Mouse (Mus musculus) hindbrain, embryonic 14.5 days (tissue): ENCODE data around the gene Cisd1. TPM values are rescaled to one million over a fixed set of nuclear protein-coding genes. Genes with fewer than 3 reads are reported as not detected.
A peak's percentile ranks its signal among the peaks of the same experiment; 100 is the strongest.

Experiments used
- ATAC-seq: fragments of 200-750 bp; cut with Nextera tagmentation; 2 replicates; pipeline ENCODE4 v1.8.0; 2017; ENCODE audit warnings: moderate number of reproducible peaks, mild to moderate bottlenecking, moderate TSS enrichment, moderate library complexity; ENCODE audit not compliant: low FRiP score
- DNase-seq: peaks from one replicate; pipeline ENCODE4 v3.0.0-alpha.2; 2015; ENCODE audit warnings: low spot score
- H3K27ac ChIP-seq: fragments of 300-500 bp; sonication (generic); 2 replicates; pipeline ENCODE4 v1.5.1; 2014; ENCODE audit warnings: mild to moderate bottlenecking, moderate library complexity
- H3K27me3 ChIP-seq: fragments of 300-500 bp; sonication (generic); 2 replicates; pipeline ENCODE4 v1.6.1; 2014; ENCODE audit warnings: mild to moderate bottlenecking, low read length, mixed read lengths; ENCODE audit not compliant: control insufficient read depth, insufficient read depth
- H3K36me3 ChIP-seq: fragments of 300-500 bp; sonication (generic); replicated peaks from 2 replicates; pipeline ENCODE4 v1.6.1; 2014; ENCODE audit not compliant: control insufficient read depth, insufficient read depth
- H3K4me1 ChIP-seq: fragments of 300-500 bp; sonication (generic); replicated peaks from 2 replicates; pipeline ENCODE4 v1.6.1; 2014; ENCODE audit warnings: antibody characterized with exemption, low read length, mixed read lengths; ENCODE audit not compliant: control insufficient read depth, insufficient read depth
- H3K4me2 ChIP-seq: fragments of 300-500 bp; sonication (generic); replicated peaks from 2 replicates; pipeline ENCODE4 v1.6.1; 2014; ENCODE audit warnings: mild to moderate bottlenecking, moderate library complexity
- H3K4me3 ChIP-seq: fragments of 300-500 bp; sonication (generic); replicated peaks from 2 replicates; pipeline ENCODE4 v1.5.1; 2014; ENCODE audit warnings: mild to moderate bottlenecking, low read length
- H3K9ac ChIP-seq: fragments of 300-500 bp; sonication (generic); 2 replicates; pipeline ENCODE4 v1.6.1; 2014
- H3K9me3 ChIP-seq: fragments of 300-500 bp; sonication (generic); 2 replicates; pipeline ENCODE4 v1.6.1; 2016; ENCODE audit warnings: low read length; ENCODE audit not compliant: control insufficient read depth
- WGBS: fragments of 180-500 bp; shearing (Covaris S2); extraction: QIAGEN DNeasy Blood & Tissue Kit; methylation state at CpG from one replicate; pipeline ENCODE4 v1.1.7; 2014; 5-methylcytosine and 5-hydroxymethylcytosine counted together
- polyA plus RNA-seq: library from polyadenylated mRNA; unstranded; fragments of >200 nt; fragmentation: Nextera tagmentation; extraction: Ambion mirVana; gene quantifications from 2 replicates; pipeline ENCODE4 v1.2.1, GENCODE M21; 2014

Gene Cisd1
- polyA plus RNA-seq, 1 experiment from 2014 or later = 319 TPM

GRCm38 (mm10) chr10:71353850-71354249 lies 9.1 kb upstream of the Cisd1 start:
- H3K9ac ChIP-seq = no peak overlapping the region

GRCm38 (mm10) chr10:71351301-71351700 lies 6.5 kb upstream of the Cisd1 start:
- Histone ChIP-seq H3K4me1 (peaks cover 9% of the 10 kb centered on the region), H3K27ac (no peak overlapping the region), H3K9me3 (no peaks in the 10 kb centered on the region), H3K36me3 (peaks cover 14% of the 10 kb centered on the region; the same call in 1 of the 2 replicates), H3K4me3 (no peak overlapping the region), H3K9ac (no peak overlapping the region), H3K27me3 (no peaks in the 10 kb centered on the region), H3K4me2 (no peak overlapping the region)
- DNase-seq (no peak), ATAC-seq (no peak)
- WGBS = 89% methylated on average over 7 of the region's 7 CpGs

More at GRCm38 (mm10) chr10:71353850-71354249, 9.1 kb upstream of the Cisd1 start:
- H3K27ac ChIP-seq = no peak overlapping the region
- 75% methylated on average over 9 of the region's 9 CpGs for WGBS
- no peak overlapping the region for H3K4me2 ChIP-seq
- H3K4me1 ChIP-seq = peaks cover 5% of the 10 kb centered on the region
- no peaks in the 10 kb centered on the region for H3K27me3 ChIP-seq
- H3K4me3 ChIP-seq = no peak overlapping the region
- ATAC-seq = no peak
- peaks cover 14% of the 10 kb centered on the region; the same call in 1 of the 2 replicates for H3K36me3 ChIP-seq
- no peaks in the 10 kb centered on the region for H3K9me3 ChIP-seq
- no peak for DNase-seq

GRCm38 (mm10) chr10:71349290-71349689 lies 4.5 kb upstream of the Cisd1 start:
- ATAC-seq (no peak), DNase-seq (no peak)
- H3K4me2 ChIP-seq = peak overlapping the region; percentile 79
- H3K4me1 ChIP-seq = peaks cover 9% of the 10 kb centered on the region
- no peaks in the 10 kb centered on the region for H3K27me3 ChIP-seq
- H3K9ac ChIP-seq = peak overlapping the region; percentile 84; the same call in 1 of the 2 replicates
- H3K36me3 ChIP-seq = peaks cover 14% of the 10 kb centered on the region; the same call in 1 of the 2 replicates
- no peaks in the 10 kb centered on the region for H3K9me3 ChIP-seq
- WGBS = 89% methylated on average over 1 of the region's 1 CpGs
- H3K27ac ChIP-seq = no peak overlapping the region
- H3K4me3 ChIP-seq = peak overlapping the region; percentile 82

- H3K4me1 ChIP-seq = peaks cover 14% of the 10 kb centered on the region
- H3K36me3 ChIP-seq = peaks cover 14% of the 10 kb centered on the region; the same call in 1 of the 2 replicates
- no peak overlapping the region for H3K27ac ChIP-seq
- DNase-seq = no peak
- WGBS = 24% methylated on average over 16 of the region's 16 CpGs
- H3K9me3 ChIP-seq = no peaks in the 10 kb centered on the region
- peak overlapping the region; percentile 79 for H3K4me2 ChIP-seq
- peak overlapping the region; percentile 82 for H3K4me3 ChIP-seq
- peak overlapping the region; percentile 84 for H3K9ac ChIP-seq
- no peaks in the 10 kb centered on the region for H3K27me3 ChIP-seq
- no peak for ATAC-seq
Observed at GRCm38 (mm10) chr10:71348637-71349280, 4.0 kb upstream of the Cisd1 start.

- under 1% methylated on average over 46 of the region's 48 CpGs for WGBS
Observed at GRCm38 (mm10) chr10:71347964-71348636, 3.3 kb upstream of the Cisd1 start.

GRCm38 (mm10) chr10:71347509-71347949 lies 2.8 kb upstream of the Cisd1 start, which contains the start of gene Ipmk:
Gene Ipmk, plus strand, starts transcription at chr10:71347763.
- Histone ChIP-seq H3K4me3 (peak within 1 kb of the TSS; percentile 82), H3K27me3 (no peaks in the 10 kb centered on the region), H3K9ac (peak within 1 kb of the TSS; percentile 84), H3K4me1 (peaks cover 20% of the 10 kb centered on the region), H3K4me2 (peak within 1 kb of the TSS; percentile 79), H3K9me3 (no peaks in the 10 kb centered on the region), H3K36me3 (peaks cover 8% of the 10 kb centered on the region; the same call in 1 of the 2 replicates), H3K27ac (peak within 1 kb of the TSS; percentile 85)
- DNase-seq (peak; percentile 99), ATAC-seq (peak; percentile 92)
- WGBS = 0% methylated on average over 47 of the region's 49 CpGs

More at GRCm38 (mm10) chr10:71347964-71348636, 3.3 kb upstream of the Cisd1 start:
- peak; percentile 59 for ATAC-seq
- peaks cover 10% of the 10 kb centered on the region; the same call in 1 of the 2 replicates for H3K36me3 ChIP-seq
- peak overlapping the region; percentile 85 for H3K27ac ChIP-seq
- H3K27me3 ChIP-seq = no peaks in the 10 kb centered on the region
- peak overlapping the region; percentile 79 for H3K4me2 ChIP-seq
- no peaks in the 10 kb centered on the region for H3K9me3 ChIP-seq
- peak overlapping the region; percentile 82 for H3K4me3 ChIP-seq
- peaks cover 20% of the 10 kb centered on the region for H3K4me1 ChIP-seq
- H3K9ac ChIP-seq = peak overlapping the region; percentile 84
- DNase-seq = peak; percentile 28

- DNase-seq (peak; percentile 56), ATAC-seq (no peak)
- Histone ChIP-seq H3K9me3 (no peaks in the 10 kb centered on the region), H3K4me3 (peak overlapping the region; percentile 82), H3K36me3 (peaks cover 8% of the 10 kb centered on the region; the same call in 1 of the 2 replicates), H3K27ac (peak overlapping the region; percentile 85), H3K9ac (peak overlapping the region; percentile 84), H3K27me3 (no peaks in the 10 kb centered on the region), H3K4me2 (peak overlapping the region; percentile 79), H3K4me1 (peaks cover 20% of the 10 kb centered on the region)
- WGBS = 12% methylated on average over 13 of the region's 13 CpGs
Observed at GRCm38 (mm10) chr10:71346722-71347508, 2.2 kb upstream of the Cisd1 start.

- Histone ChIP-seq H3K4me1 (peaks cover 20% of the 10 kb centered on the region), H3K27me3 (no peaks in the 10 kb centered on the region), H3K4me2 (no peak overlapping the region), H3K9ac (no peak overlapping the region), H3K4me3 (no peak overlapping the region), H3K36me3 (0 out of 2 replicates have a peak, but pooled peaks cover 2% of the 10 kb centered on the region), H3K9me3 (no peaks in the 10 kb centered on the region), H3K27ac (no peak overlapping the region)
- WGBS = 74% methylated on average over 2 of the region's 2 CpGs
- DNase-seq (no peak), ATAC-seq (no peak)
Observed at GRCm38 (mm10) chr10:71346106-71346505, 1.4 kb upstream of the Cisd1 start.
